Mouse (Mus musculus) megakaryocyte-erythroid progenitor cell, adult 5 weeks (primary cell): ENCODE data around the gene Gm21650. TPM values are rescaled to one million over a fixed set of nuclear protein-coding genes. Genes with fewer than 3 reads are reported as not detected.

Experiments used
- polyA plus RNA-seq: library from polyadenylated mRNA; stranded (reverse); fragments of >175 nt; gene quantifications from 2 replicates; pipeline ENCODE4 v1.2.3, GENCODE M21; 2012

Gene Gm21650
- polyA plus RNA-seq, result not detected in 2 replicates

DNA sequence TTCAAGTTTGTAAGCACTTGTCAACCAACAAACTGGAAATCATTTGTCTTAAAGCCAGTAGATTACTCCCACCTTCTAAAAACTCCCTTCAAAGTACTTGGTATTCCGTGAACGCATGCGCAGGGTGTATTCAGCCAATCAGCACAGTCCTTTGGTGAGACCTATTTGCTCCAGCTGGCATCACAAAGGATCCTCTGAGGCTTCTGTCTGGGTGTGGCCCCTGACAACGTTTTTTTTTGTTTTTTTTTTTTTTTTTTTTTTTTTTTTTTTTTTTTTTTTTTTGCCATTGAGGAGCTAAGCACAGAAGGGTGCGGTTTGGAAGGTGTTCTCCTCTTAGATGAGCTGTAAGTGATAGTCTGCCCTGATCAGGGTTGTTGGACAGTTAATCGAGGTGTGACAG is at the start of gene Gm21650:
Gene Gm21650, plus strand, starts transcription at position 301 of the 400 bp plus-strand sequence.

